Mouse (Mus musculus): ENCODE measurements around the gene Ctps2. TPM values are rescaled to one million over a fixed set of nuclear protein-coding genes. Genes with fewer than 3 reads are reported as not detected.
"Not testable (repeated sequence)": the region's sequence is repeated elsewhere in the genome, so short reads cannot be mapped to it uniquely, and the experiment has no call there.

Gene Ctps2
- 54.7 and 69.4 TPM in 2 replicates for polyA plus RNA-seq (2015; fragmentation: Nextera tagmentation; extraction: Ambion mirVana)

- ATAC-seq: no peak
- Histone ChIP-seq H3K27me3 (replicated peaks; ENCODE audit: control insufficient read depth, insufficient read depth, low read length) (no peaks in the 10 kb centered on the region), H3K9ac (ENCODE audit: low read depth, low read length) (peak within 1 kb of the TSS; percentile 78), H3K9me3 (ENCODE audit: control insufficient read depth, low read length) (no peaks in the 10 kb centered on the region), H3K27ac (ENCODE audit: low read length) (peak within 1 kb of the TSS; percentile 80), H3K4me1 (ENCODE audit: control insufficient read depth, insufficient read depth, low read length) (no peaks in the 10 kb centered on the region), H3K36me3 (ENCODE audit: control insufficient read depth, insufficient read depth, low read length) (no peaks in the 10 kb centered on the region), H3K4me3 (ENCODE audit: low read length) (peak within 1 kb of the TSS; percentile 56), H3K4me2 (ENCODE audit: low read depth, low read length) (peak within 1 kb of the TSS; percentile 57)
- WGBS: 25% methylated on average over 4 of the region's 4 CpGs
These were observed at the start of gene Ctps2 for GRCm38 (mm10) chrX:162900938-162901337. Gene Ctps2 (plus strand): TSS chrX:162901238.

GRCm38 (mm10) chrX:162868294-162868965 lies 32.6 kb upstream of the Ctps2 start:
- Histone ChIP-seq H3K4me2 (ENCODE audit: low read depth, low read length) (no peak overlapping the region), H3K27me3 (replicated peaks; ENCODE audit: control insufficient read depth, insufficient read depth, low read length) (no peaks in the 10 kb centered on the region), H3K4me1 (ENCODE audit: control insufficient read depth, insufficient read depth, low read length) (no peaks in the 10 kb centered on the region), H3K4me3 (ENCODE audit: low read length) (no peak overlapping the region), H3K9me3 (ENCODE audit: control insufficient read depth, low read length) (no peaks in the 10 kb centered on the region), H3K27ac (ENCODE audit: low read length) (no peak overlapping the region), H3K36me3 (ENCODE audit: control insufficient read depth, insufficient read depth, low read length) (no peaks in the 10 kb centered on the region), H3K9ac (ENCODE audit: low read depth, low read length) (no peak overlapping the region)
- no peak for ATAC-seq
- 64% methylated on average over 3 of the region's 3 CpGs for WGBS

- no peaks in the 10 kb centered on the region for H3K4me1 ChIP-seq (ENCODE audit: control insufficient read depth, insufficient read depth, low read length)
- H3K4me2 ChIP-seq (ENCODE audit: low read depth, low read length): no peak overlapping the region
- H3K9ac ChIP-seq (ENCODE audit: low read depth, low read length): no peak overlapping the region
- no peaks in the 10 kb centered on the region for H3K27me3 ChIP-seq (replicated peaks; ENCODE audit: control insufficient read depth, insufficient read depth, low read length)
- no peaks in the 10 kb centered on the region for H3K9me3 ChIP-seq (ENCODE audit: control insufficient read depth, low read length)
- WGBS: 47% methylated on average over 4 of the region's 4 CpGs
- no peak overlapping the region for H3K4me3 ChIP-seq (ENCODE audit: low read length)
- ATAC-seq: no peak
- H3K27ac ChIP-seq (ENCODE audit: low read length): no peak overlapping the region
- no peaks in the 10 kb centered on the region for H3K36me3 ChIP-seq (ENCODE audit: control insufficient read depth, insufficient read depth, low read length)
These were observed 29.1 kb upstream of the Ctps2 start for GRCm38 (mm10) chrX:162871734-162872517.

- Histone ChIP-seq H3K27ac (ENCODE audit: low read length) (no peak overlapping the region), H3K4me1 (ENCODE audit: control insufficient read depth, insufficient read depth, low read length) (no peaks in the 10 kb centered on the region), H3K4me3 (ENCODE audit: low read length) (no peak overlapping the region), H3K9ac (ENCODE audit: low read depth, low read length) (no peak overlapping the region), H3K4me2 (ENCODE audit: low read depth, low read length) (no peak overlapping the region), H3K9me3 (ENCODE audit: control insufficient read depth, low read length) (no peaks in the 10 kb centered on the region), H3K36me3 (ENCODE audit: control insufficient read depth, insufficient read depth, low read length) (no peaks in the 10 kb centered on the region), H3K27me3 (replicated peaks; ENCODE audit: control insufficient read depth, insufficient read depth, low read length) (no peaks in the 10 kb centered on the region)
- no peak for ATAC-seq
- WGBS: 91% methylated on average over 2 of the region's 2 CpGs
These were observed 27.3 kb upstream of the Ctps2 start for GRCm38 (mm10) chrX:162873761-162874160.

GRCm38 (mm10) chrX:162878236-162878635 lies 22.8 kb upstream of the Ctps2 start:
- 90% methylated on average over 3 of the region's 3 CpGs for WGBS
- H3K36me3 ChIP-seq (ENCODE audit: control insufficient read depth, insufficient read depth, low read length): no peaks in the 10 kb centered on the region
- no peaks in the 10 kb centered on the region for H3K9me3 ChIP-seq (ENCODE audit: control insufficient read depth, low read length)
- no peak overlapping the region for H3K27ac ChIP-seq (ENCODE audit: low read length)
- no peak overlapping the region for H3K9ac ChIP-seq (ENCODE audit: low read depth, low read length)
- H3K4me2 ChIP-seq (ENCODE audit: low read depth, low read length): no peak overlapping the region
- no peaks in the 10 kb centered on the region for H3K4me1 ChIP-seq (ENCODE audit: control insufficient read depth, insufficient read depth, low read length)
- ATAC-seq: no peak
- no peak overlapping the region for H3K4me3 ChIP-seq (ENCODE audit: low read length)
- no peaks in the 10 kb centered on the region for H3K27me3 ChIP-seq (replicated peaks; ENCODE audit: control insufficient read depth, insufficient read depth, low read length)

- no peaks in the 10 kb centered on the region for H3K27me3 ChIP-seq (replicated peaks; ENCODE audit: control insufficient read depth, insufficient read depth, low read length)
- peak; percentile 96 for ATAC-seq
- H3K4me2 ChIP-seq (ENCODE audit: low read depth, low read length): peak within 1 kb of the TSS; percentile 58
- peak within 1 kb of the TSS; percentile 57 for H3K27ac ChIP-seq (ENCODE audit: low read length)
- H3K36me3 ChIP-seq (ENCODE audit: control insufficient read depth, insufficient read depth, low read length): no peaks in the 10 kb centered on the region
- H3K4me1 ChIP-seq (ENCODE audit: control insufficient read depth, insufficient read depth, low read length): no peaks in the 10 kb centered on the region
- no peaks in the 10 kb centered on the region for H3K9me3 ChIP-seq (ENCODE audit: control insufficient read depth, low read length)
- H3K9ac ChIP-seq (ENCODE audit: low read depth, low read length): peak within 1 kb of the TSS; percentile 82
- 14% methylated on average over 43 of the region's 47 CpGs for WGBS
- peak within 1 kb of the TSS; percentile 70 for H3K4me3 ChIP-seq (ENCODE audit: low read length)
These were observed 13.0 kb upstream of the Ctps2 start, which contains the start of gene Syap1 for GRCm38 (mm10) chrX:162887931-162888511. Gene Syap1 (minus strand): TSS chrX:162888447.

GRCm38 (mm10) chrX:162888575-162889223 lies 12.3 kb upstream of the Ctps2 start:
- not testable (repeated sequence) for H3K4me2 ChIP-seq (ENCODE audit: low read depth, low read length); H3K4me3 ChIP-seq (ENCODE audit: low read length); H3K4me1 ChIP-seq (ENCODE audit: control insufficient read depth, insufficient read depth, low read length); H3K36me3 ChIP-seq (ENCODE audit: control insufficient read depth, insufficient read depth, low read length); H3K9ac ChIP-seq (ENCODE audit: low read depth, low read length); H3K27ac ChIP-seq (ENCODE audit: low read length); H3K27me3 ChIP-seq (replicated peaks; ENCODE audit: control insufficient read depth, insufficient read depth, low read length); H3K9me3 ChIP-seq (ENCODE audit: control insufficient read depth, low read length)
- ATAC-seq: peak; percentile 61
- 72% methylated on average over 9 of the region's 25 CpGs for WGBS

- no peaks in the 10 kb centered on the region for H3K9me3 ChIP-seq (ENCODE audit: control insufficient read depth, low read length)
- ATAC-seq: peak; percentile 93
- peak overlapping the region; percentile 57 for H3K4me2 ChIP-seq (ENCODE audit: low read depth, low read length)
- WGBS: 12% methylated on average over 24 of the region's 25 CpGs
- H3K9ac ChIP-seq (ENCODE audit: low read depth, low read length): peak overlapping the region; percentile 78
- peak overlapping the region; percentile 80 for H3K27ac ChIP-seq (ENCODE audit: low read length)
- no peaks in the 10 kb centered on the region for H3K4me1 ChIP-seq (ENCODE audit: control insufficient read depth, insufficient read depth, low read length)
- H3K27me3 ChIP-seq (replicated peaks; ENCODE audit: control insufficient read depth, insufficient read depth, low read length): no peaks in the 10 kb centered on the region
- H3K4me3 ChIP-seq (ENCODE audit: low read length): peak overlapping the region; percentile 56
- H3K36me3 ChIP-seq (ENCODE audit: control insufficient read depth, insufficient read depth, low read length): no peaks in the 10 kb centered on the region
These were observed 467 bp downstream of the Ctps2 start for GRCm38 (mm10) chrX:162901371-162902039.

Measured in intestine, embryonic 16.5 days (tissue).